Mouse (Mus musculus) MEL (cell line): ENCODE data around the gene Dnmt3l. TPM values are rescaled to one million over a fixed set of nuclear protein-coding genes. Genes with fewer than 3 reads are reported as not detected.
"Not testable (repeated sequence)": the region's sequence is repeated elsewhere in the genome, so short reads cannot be mapped to it uniquely, and the experiment has no call there.

Experiments
- DNase-seq: peaks from one replicate; pipeline ENCODE4 v3.0.0; 2011; ENCODE audit warnings: low read depth, low spot score
- H3K27ac ChIP-seq: 2 replicates; pipeline ENCODE4 v1.5.1; 2012; ENCODE audit warnings: low read depth, mild to moderate bottlenecking, control low read depth, low read length, moderate library complexity; ENCODE audit not compliant: control insufficient read depth
- H3K27me3 ChIP-seq, 2 experiments: fragments of 150-350 bp in 1 of 2; sonication (generic) in 1 of 2; 2 replicates each; pipeline ENCODE4 v1.6.1; 2012; ENCODE audit warnings: low read length in 2 of 2, mild to moderate bottlenecking in 2 of 2, improper control_type of control experiment in 1 of 2, moderate library complexity in 1 of 2; ENCODE audit not compliant: insufficient read depth in 2 of 2, control insufficient read depth in 1 of 2
- H3K36me3 ChIP-seq, 2 experiments: 2 replicates each; pipeline ENCODE4 v1.6.1; 2012 to 2014; ENCODE audit warnings: low read length in 2 of 2, improper control_type of control experiment in 1 of 2, inconsistent platforms in 1 of 2, mild to moderate bottlenecking in 1 of 2; ENCODE audit not compliant: insufficient read depth in 2 of 2, control insufficient read depth in 1 of 2
- H3K4me1 ChIP-seq, 2 experiments: fragments of 150-350 bp in 1 of 2; sonication (generic) in 1 of 2; 2 replicates each; pipeline ENCODE4 v1.6.1; 2012; ENCODE audit warnings: low read length in 2 of 2, improper control_type of control experiment in 1 of 2, mild to moderate bottlenecking in 1 of 2; ENCODE audit not compliant: insufficient read depth in 2 of 2, control insufficient read depth in 1 of 2
- H3K4me3 ChIP-seq, 2 experiments: fragments of 150-350 bp in 1 of 2; sonication (generic) in 1 of 2; 2 replicates each; pipeline ENCODE4 v1.5.1; 2012; ENCODE audit warnings: low read depth in 2 of 2, low read length in 2 of 2, mild to moderate bottlenecking in 2 of 2, moderate library complexity in 2 of 2, control low read depth in 1 of 2, improper control_type of control experiment in 1 of 2; ENCODE audit not compliant: control insufficient read depth in 1 of 2, insufficient read depth in 1 of 2
- H3K79me2 ChIP-seq: 2 replicates; pipeline ENCODE4 v1.6.1; 2012; ENCODE audit warnings: mild to moderate bottlenecking, low read length, moderate library complexity; ENCODE audit not compliant: control insufficient read depth, poor library complexity, insufficient read depth
- H3K9ac ChIP-seq: 2 replicates; pipeline ENCODE4 v1.6.1; 2012; ENCODE audit warnings: low read depth, mild to moderate bottlenecking, control low read depth, low read length, moderate library complexity; ENCODE audit not compliant: control insufficient read depth, poor library complexity, severe bottlenecking
- H3K9me3 ChIP-seq: fragments of 150-350 bp; sonication (generic); replicated peaks from 2 replicates; pipeline ENCODE4 v1.6.1; 2012; ENCODE audit warnings: mild to moderate bottlenecking, low read length, improper control_type of control experiment, moderate library complexity; ENCODE audit not compliant: insufficient read depth
- CHD2 ChIP-seq: IDR thresholded peaks from 2 replicates; pipeline ENCODE4 v1.6.1; 2011; ENCODE audit warnings: low read length, improper control_type of control experiment
- CTCF ChIP-seq, 3 experiments: IDR thresholded peaks in 2 of 3; conservative IDR thresholded peaks in 1 of 3; 2 replicates each; pipeline ENCODE4 v1.5.1; 2011 to 2012; ENCODE audit warnings: low read length in 3 of 3, low read depth in 2 of 3, mild to moderate bottlenecking in 2 of 3, improper control_type of control experiment in 1 of 3, inconsistent platforms in 1 of 3, mixed read lengths in 1 of 3, moderate library complexity in 1 of 3; ENCODE audit not compliant: control insufficient read depth in 1 of 3, insufficient read depth in 1 of 3, poor library complexity in 1 of 3, severe bottlenecking in 1 of 3
- EP300 ChIP-seq, 2 experiments: IDR thresholded peaks; 2 replicates each; pipeline ENCODE4 v1.6.1; 2011; ENCODE audit warnings: improper control_type of control experiment in 2 of 2, low read length in 2 of 2, low read depth in 1 of 2, mild to moderate bottlenecking in 1 of 2
- KAT2A ChIP-seq: conservative IDR thresholded peaks from 2 replicates; pipeline ENCODE4 v1.6.1; 2012; ENCODE audit warnings: low read depth, low read length, improper control_type of control experiment, inconsistent platforms
- MAFK ChIP-seq: IDR thresholded peaks from 2 replicates; pipeline ENCODE4 v1.6.1; 2011; ENCODE audit warnings: low read depth, mild to moderate bottlenecking, low read length, improper control_type of control experiment, borderline replicate concordance
- MAX ChIP-seq: IDR thresholded peaks from 2 replicates; pipeline ENCODE4 v1.6.1; 2011; ENCODE audit warnings: low read length, improper control_type of control experiment
- MAZ ChIP-seq: IDR thresholded peaks from 2 replicates; pipeline ENCODE4 v1.6.1; 2012; ENCODE audit warnings: low read depth, mild to moderate bottlenecking, inconsistent platforms, low read length, improper control_type of control experiment
- MEF2A ChIP-seq: IDR thresholded peaks from 2 replicates; pipeline ENCODE4 v1.6.1; 2014; ENCODE audit warnings: low read depth, mild to moderate bottlenecking, inconsistent platforms, low read length, improper control_type of control experiment; ENCODE audit not compliant: poor library complexity, insufficient replicate concordance, severe bottlenecking; ENCODE audit errors: extremely low read depth
- NRF1 ChIP-seq: IDR thresholded peaks from 2 replicates; pipeline ENCODE4 v1.6.1; 2014; ENCODE audit warnings: low read depth, mild to moderate bottlenecking, inconsistent platforms, low read length, improper control_type of control experiment, moderate library complexity; ENCODE audit not compliant: poor library complexity, insufficient read depth, severe bottlenecking
- POLR2A ChIP-seq, 2 experiments: IDR thresholded peaks; 2 replicates each; pipeline ENCODE4 v1.6.1; 2011 to 2012; ENCODE audit warnings: low read length in 2 of 2, mild to moderate bottlenecking in 2 of 2, control low read depth in 1 of 2, improper control_type of control experiment in 1 of 2, low read depth in 1 of 2, moderate library complexity in 1 of 2; ENCODE audit not compliant: control insufficient read depth in 1 of 2, insufficient read depth in 1 of 2, poor library complexity in 1 of 2
- TAL1 ChIP-seq: IDR thresholded peaks from 2 replicates; pipeline ENCODE4 v1.6.1; 2012; ENCODE audit warnings: mild to moderate bottlenecking, inconsistent platforms, low read length, moderate library complexity, mixed read lengths
- UBTF ChIP-seq: IDR thresholded peaks from 2 replicates; pipeline ENCODE4 v1.6.1; 2012; ENCODE audit warnings: low read depth, mild to moderate bottlenecking, inconsistent platforms, low read length, improper control_type of control experiment, moderate library complexity, borderline replicate concordance; ENCODE audit not compliant: insufficient read depth
- ZNF384 ChIP-seq: IDR thresholded peaks from 2 replicates; pipeline ENCODE4 v1.6.1; 2012; ENCODE audit warnings: low read depth, mild to moderate bottlenecking, inconsistent platforms, low read length, improper control_type of control experiment
- polyA plus RNA-seq, 2 experiments: library from polyadenylated mRNA; stranded (reverse) in 1 of 2; unstranded in 1 of 2; fragments of >175 nt in 1 of 2; fragments of >200 nt in 1 of 2; gene quantifications; 2 replicates each; pipeline versions ENCODE4 v1.2.1 to v1.2.4; 2012; ENCODE audit warnings: low replicate concordance in 2 of 2, low read depth in 1 of 2; ENCODE audit not compliant: insufficient read length in 2 of 2, insufficient read depth in 1 of 2, missing spikeins in 1 of 2
- total RNA-seq: library from RNA; depleted of rRNA; stranded (reverse); fragments of 300-350 nt; gene quantifications from 2 replicates; pipeline ENCODE4 v1.2.3, GENCODE M21; 2012

Gene Dnmt3l
- total and polyA plus RNA-seq, 3 experiments, result not detected

GRCm38 (mm10) chr10:78018797-78019203, 22.9 kb upstream of the Dnmt3l start (continued):
- peak; percentile 82 for TF ChIP-seq MAZ
- TF ChIP-seq TAL1, result no peak
- no peak for TF ChIP-seq NRF1
- no peak for TF ChIP-seq KAT2A
- TF ChIP-seq POLR2A (IDR thresholded peaks at IDR 0.05; ENCODE audit: control insufficient read depth in 1 of 2, insufficient read depth in 1 of 2, low read depth in 1 of 2, low read length in 2 of 2, poor library complexity in 1 of 2), result peak in 1 of 2 experiments; percentile 48; a peak in 1 of 4 replicates
- TF ChIP-seq MAFK, result no peak
- no peak for TF ChIP-seq EP300 (IDR thresholded peaks at IDR 0.05; ENCODE audit: low read depth in 1 of 2, low read length in 2 of 2)
- no peak for TF ChIP-seq MEF2A
- peak; percentile 49 for TF ChIP-seq CHD2
- TF ChIP-seq UBTF, result no peak
- peak; percentile 92 to 98 (median 98) for TF ChIP-seq CTCF (IDR thresholded peaks at IDR 0.05 in 2 of 3, conservative IDR thresholded peaks at IDR 0.05 in 1 of 3; ENCODE audit: control insufficient read depth in 1 of 3, insufficient read depth in 1 of 3, low read depth in 2 of 3, low read length in 3 of 3, poor library complexity in 1 of 3, severe bottlenecking in 1 of 3)
- TF ChIP-seq MAX, result peak; percentile 39; the same call in 1 of the 2 replicates

GRCm38 (mm10) chr10:78019291-78019690, 22.5 kb upstream of the Dnmt3l start:
- Histone ChIP-seq H3K9ac (peak overlapping the region; percentile 78), H3K27ac (no peak overlapping the region), H3K9me3 (no peaks in the 10 kb centered on the region), H3K4me3 (peak overlapping the region in 1 of 2 experiments; percentile 36; a peak in 2 of 4 replicates), H3K27me3 (no peaks in the 10 kb centered on the region; a peak in 1 of 4 replicates), H3K79me2 (no peaks in the 10 kb centered on the region), H3K4me1 (peaks cover 0 to 6% of the 10 kb centered on the region in 2 experiments; a peak in 2 of 4 replicates), H3K36me3 (no peaks in the 10 kb centered on the region)
- no peak for DNase-seq
- no peak for TF ChIP-seq ZNF384

- TF ChIP-seq MAFK, result 0 out of 2 replicates have a peak, but pooled peaks have one; percentile 22
These were observed 21.8 kb upstream of the Dnmt3l start for GRCm38 (mm10) chr10:78019984-78020383.

More at GRCm38 (mm10) chr10:78019984-78020383, 21.8 kb upstream of the Dnmt3l start:
- not testable (repeated sequence) for H3K9me3 ChIP-seq, H3K27ac ChIP-seq, H3K36me3 ChIP-seq, H3K9ac ChIP-seq, H3K4me1 ChIP-seq, H3K4me3 ChIP-seq, H3K79me2 ChIP-seq, H3K27me3 ChIP-seq, DNase-seq
